Mouse (Mus musculus): ENCODE results near the gene Hs6st2. TPM values are rescaled to one million over a fixed set of nuclear protein-coding genes. Genes with fewer than 3 reads are reported as not detected.

The Hs6st2 gene
- total RNA-seq, 2 experiments from 2014 or later, result 8.4 TPM; not detected in 1

DNA sequence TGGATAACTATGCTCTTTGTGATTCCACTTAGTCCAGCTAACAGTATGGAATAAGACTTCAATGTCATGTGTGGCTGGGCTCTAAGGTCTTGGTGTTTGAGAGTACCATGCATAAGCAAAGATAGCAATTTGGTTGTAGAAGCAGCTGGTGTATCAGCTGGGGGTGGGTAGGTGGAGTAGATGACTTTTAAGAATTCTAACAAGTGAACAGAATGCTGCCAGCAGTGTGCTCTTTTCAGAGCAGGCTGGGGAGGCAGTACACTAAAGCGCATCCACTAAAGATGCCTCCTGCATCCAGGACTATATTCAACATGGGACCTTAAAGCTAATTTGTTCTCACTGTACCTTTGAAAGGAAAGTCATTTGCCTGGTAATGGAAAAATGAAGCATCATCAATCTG lies 88.9 kb downstream of the Hs6st2 start:
- ATAC-seq (replicated peaks; ENCODE audit: low FRiP score, low TSS enrichment, poor library complexity, severe bottlenecking), result no peak

DNA sequence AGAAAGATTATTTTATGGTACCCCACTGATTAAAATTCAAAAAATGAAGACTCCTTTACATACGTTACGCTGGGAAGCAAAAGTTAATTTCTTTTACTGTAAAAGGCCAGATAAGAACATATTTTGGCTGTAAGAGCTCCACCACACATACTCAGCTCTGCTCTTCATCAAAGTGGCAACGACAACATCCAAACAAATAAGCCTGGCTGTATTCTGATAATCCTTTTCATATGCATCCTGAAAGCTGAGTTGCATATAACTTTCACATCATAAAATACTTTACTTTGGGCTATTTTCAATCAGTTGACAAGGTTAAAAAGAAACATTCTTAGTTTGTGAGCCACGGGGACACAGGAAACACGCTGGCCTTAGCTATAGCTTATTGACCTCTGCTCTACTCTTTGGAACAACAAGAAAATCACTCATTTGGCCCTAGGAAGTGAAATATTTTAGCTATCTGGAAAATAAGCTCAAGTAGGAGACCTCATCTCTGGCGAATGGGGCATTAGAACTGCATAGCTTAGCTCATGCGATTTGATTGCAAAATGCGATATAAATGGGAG lies 91.1 kb downstream of the Hs6st2 start:
- ATAC-seq (replicated peaks; ENCODE audit: low FRiP score, low TSS enrichment, poor library complexity, severe bottlenecking), result no peak

DNA sequence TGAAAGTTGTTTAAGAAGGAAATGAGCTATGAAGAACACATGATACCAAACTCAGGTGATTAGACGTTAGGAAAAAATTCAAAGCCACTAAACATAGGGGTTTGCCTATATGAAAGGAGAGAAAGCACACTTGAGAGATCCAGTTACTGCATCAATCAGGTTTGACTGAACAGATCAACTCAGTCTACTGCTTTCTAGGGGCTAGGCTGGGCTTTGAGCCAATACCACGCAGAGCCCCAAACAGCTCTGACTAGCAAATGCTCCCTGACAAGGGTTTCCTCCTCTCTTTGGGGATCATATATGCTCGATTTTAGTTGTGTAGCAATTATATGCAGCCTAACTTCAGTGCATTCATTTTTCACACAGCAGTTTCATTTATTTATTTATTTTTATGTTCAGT lies 96.2 kb downstream of the Hs6st2 start:
- ATAC-seq (replicated peaks; ENCODE audit: low FRiP score, low TSS enrichment, poor library complexity, severe bottlenecking), result no peak

DNA sequence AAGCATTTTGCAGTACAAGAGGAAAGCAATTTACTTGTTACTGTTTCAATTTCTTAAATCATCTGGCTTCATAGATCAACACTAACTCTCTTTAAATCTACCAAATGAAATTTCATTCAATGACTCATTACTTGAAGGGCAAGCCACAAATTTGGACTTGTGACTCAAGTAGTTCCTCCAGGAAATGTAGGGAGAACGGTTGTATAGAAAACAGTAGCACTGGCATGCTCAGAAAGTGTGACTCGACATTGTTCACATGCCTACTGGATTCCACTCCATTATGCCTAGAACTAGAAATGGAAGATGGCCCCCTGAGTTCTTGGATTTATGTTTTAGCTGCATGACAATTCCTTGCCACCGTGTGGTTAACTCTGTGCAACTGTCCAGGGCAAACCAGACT lies 100.0 kb downstream of the Hs6st2 start:
- no peak for ATAC-seq (replicated peaks; ENCODE audit: low FRiP score, low TSS enrichment, poor library complexity, severe bottlenecking)

DNA sequence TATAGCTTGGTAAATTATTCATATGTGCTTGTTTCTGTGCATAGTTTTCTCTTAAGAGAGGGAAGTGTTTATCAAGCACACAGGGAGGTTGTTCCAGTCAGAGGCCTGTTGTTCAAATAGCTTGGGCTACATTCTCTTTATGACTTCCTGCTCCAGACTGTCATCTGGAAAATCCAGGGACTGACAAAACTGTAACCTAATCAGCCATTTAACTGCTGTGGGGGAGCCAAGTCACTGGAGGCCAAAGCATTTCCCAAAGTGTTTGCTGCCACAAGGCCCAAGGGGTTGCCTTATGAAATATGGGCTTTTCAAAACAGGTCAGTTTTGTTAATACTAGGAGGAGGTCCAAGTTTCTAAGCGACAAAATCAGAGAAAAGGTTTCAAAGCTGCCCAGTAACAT lies 119.8 kb downstream of the Hs6st2 start:
- ATAC-seq (replicated peaks; ENCODE audit: low FRiP score, low TSS enrichment, poor library complexity, severe bottlenecking), result no peak

DNA sequence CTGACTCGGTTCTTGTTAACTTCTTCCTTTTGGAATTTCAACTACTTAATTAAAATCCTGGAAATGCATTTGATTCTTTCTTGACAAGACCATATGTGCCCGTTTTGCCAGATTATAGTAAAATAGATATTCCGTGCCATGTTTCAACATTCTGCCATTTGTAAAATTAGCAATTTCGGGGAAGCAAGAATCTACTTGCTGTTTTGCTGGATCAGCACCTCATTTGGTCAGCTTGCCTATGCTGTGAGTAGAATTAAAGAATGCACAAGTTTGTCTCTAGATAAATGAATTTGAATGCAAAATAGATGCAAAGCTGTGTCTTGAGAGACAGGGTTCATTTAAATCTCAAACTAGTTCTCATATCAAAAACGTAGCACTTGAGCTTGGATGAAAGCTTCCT lies 142.0 kb downstream of the Hs6st2 start:
- no peak for ATAC-seq (replicated peaks; ENCODE audit: low FRiP score, low TSS enrichment, poor library complexity, severe bottlenecking)

DNA sequence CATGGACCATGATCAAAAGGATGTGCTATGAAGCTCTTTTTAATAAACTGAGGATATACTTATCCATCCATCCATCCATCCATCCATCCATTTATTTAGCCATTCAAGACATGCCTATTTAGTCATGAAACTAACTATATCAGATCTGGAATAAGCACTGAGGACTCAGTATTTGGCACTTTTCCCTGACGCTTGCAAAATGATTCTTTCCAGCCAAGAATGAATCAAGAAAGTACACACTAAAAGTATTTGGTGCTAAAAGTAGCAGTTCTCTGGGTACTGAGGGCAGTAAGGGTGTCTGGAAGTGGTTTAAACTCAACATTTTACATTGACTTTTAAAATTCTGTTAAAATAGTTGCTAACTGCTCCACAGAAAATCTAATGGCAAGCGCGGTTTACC lies 144.6 kb downstream of the Hs6st2 start:
- no peak for ATAC-seq (replicated peaks; ENCODE audit: low FRiP score, low TSS enrichment, poor library complexity, severe bottlenecking)

DNA sequence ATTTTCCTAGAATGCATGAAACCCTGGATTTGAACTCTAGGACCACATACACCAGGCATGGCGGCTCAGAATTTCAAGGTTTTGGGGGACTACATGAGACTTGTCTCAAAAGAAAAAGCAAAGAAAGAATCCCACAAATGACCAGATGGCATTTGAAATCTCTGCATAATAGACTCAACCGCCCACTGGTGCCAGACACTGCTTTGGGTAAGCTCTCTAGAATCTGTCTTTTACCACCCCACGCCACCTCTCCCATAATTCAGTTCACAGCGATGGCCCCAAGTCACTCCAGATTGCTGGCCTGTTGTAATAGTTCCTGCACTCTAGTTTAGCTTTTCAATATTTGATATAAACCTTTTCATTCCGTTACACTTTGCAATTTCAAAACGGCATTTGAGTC lies 146.4 kb downstream of the Hs6st2 start:
- ATAC-seq (replicated peaks; ENCODE audit: low FRiP score, low TSS enrichment, poor library complexity, severe bottlenecking), result no peak

DNA sequence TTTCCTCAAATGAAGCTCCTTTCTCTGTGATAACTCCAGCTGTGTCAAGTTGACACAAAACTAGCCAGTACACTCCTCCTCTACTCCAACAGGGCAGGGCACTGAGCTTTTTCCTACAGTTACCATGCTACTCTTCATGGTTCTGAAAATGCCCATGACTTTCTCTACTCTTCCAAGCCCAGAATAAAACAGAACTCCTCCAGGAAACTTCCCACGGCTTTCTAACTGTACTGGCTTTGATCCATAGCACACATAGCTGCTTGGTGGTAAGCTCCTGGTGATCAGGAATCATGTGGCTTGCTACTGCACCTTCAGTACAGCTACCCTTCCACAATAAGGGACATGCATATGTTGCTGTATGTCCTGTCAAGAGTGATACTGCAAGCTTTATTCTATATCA lies 150.5 kb downstream of the Hs6st2 start:
- no peak for ATAC-seq (replicated peaks; ENCODE audit: low FRiP score, low TSS enrichment, poor library complexity, severe bottlenecking)

DNA sequence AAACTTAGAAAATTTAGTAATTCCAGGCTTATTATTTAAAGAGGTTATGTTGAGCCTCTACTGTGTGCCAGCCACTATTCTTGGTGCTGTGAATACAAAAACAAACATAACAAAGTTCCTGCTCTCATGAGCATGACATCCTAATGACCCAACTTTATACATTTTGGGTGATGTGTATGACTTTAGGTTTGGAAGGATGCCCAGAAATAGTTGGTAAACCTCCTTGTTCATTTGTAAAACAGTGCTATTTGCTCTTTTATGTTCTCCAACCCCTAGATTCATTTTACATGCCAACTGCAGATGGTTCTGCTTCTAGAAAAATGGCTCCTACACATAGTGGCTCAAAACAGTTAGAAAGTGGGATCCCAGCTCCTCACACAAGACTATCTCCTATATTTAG lies 153.1 kb downstream of the Hs6st2 start:
- ATAC-seq (replicated peaks; ENCODE audit: low FRiP score, low TSS enrichment, poor library complexity, severe bottlenecking), result no peak

DNA sequence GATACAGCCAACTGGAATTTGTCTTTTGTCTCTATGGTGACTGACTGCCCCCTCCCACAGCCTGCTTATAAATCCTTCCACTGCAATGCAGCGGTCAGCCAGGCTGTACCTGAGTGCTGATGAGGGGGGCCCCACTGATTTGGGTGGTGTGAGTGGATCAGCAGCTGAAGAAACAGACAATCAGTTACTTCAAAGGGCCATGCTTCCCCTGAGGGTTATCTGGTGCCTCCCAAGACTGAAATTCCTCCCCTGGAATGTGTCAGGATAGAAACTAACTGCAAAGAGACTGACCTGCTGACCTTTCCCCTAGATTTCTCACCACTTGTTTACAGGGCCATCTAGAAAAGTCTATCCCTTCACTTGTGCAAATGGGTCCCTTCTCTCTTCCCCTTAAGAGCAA lies 166.8 kb downstream of the Hs6st2 start:
- ATAC-seq (replicated peaks; ENCODE audit: low FRiP score, low TSS enrichment, poor library complexity, severe bottlenecking), result no peak

DNA sequence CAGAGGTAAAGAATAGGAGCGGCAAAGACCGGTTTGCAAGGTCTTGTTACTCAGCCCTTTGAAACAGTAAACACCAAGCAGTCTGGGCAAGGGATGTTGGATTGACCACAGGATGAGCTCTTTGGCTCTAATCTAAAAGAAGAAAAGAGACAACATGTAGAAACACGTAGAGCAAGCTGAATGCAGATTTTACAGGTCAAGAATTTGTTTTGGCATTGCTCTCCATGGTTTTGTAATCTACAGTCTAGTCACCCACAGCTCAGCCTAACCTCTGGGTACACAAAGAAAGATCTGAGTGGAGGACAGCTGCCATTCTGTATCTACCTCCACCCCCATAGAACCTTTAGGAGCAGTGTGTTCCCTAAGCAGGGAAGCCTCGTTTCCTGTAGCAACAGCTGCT lies 175.1 kb downstream of the Hs6st2 start:
- ATAC-seq (replicated peaks; ENCODE audit: low FRiP score, low TSS enrichment, poor library complexity, severe bottlenecking), result no peak

DNA sequence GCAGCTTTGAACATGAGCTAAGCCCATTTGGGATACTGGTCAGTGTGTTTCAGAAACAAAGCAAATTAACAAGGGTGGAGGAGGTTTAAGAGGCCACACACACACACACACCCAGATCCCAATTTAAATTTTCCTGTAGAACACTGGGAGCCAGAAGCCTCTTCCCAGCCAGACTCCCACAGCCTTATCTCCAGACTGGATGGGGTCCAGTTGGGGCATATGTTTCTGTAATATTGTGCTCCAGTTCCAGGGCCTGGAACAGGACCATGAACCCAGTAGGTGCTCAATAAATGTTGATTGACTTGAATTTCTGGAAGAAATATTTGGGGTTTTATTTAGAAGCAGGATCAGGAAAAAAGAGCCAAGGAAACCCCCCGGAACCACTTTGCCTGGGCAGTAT lies 176.0 kb downstream of the Hs6st2 start:
- no peak for ATAC-seq (replicated peaks; ENCODE audit: low FRiP score, low TSS enrichment, poor library complexity, severe bottlenecking)

DNA sequence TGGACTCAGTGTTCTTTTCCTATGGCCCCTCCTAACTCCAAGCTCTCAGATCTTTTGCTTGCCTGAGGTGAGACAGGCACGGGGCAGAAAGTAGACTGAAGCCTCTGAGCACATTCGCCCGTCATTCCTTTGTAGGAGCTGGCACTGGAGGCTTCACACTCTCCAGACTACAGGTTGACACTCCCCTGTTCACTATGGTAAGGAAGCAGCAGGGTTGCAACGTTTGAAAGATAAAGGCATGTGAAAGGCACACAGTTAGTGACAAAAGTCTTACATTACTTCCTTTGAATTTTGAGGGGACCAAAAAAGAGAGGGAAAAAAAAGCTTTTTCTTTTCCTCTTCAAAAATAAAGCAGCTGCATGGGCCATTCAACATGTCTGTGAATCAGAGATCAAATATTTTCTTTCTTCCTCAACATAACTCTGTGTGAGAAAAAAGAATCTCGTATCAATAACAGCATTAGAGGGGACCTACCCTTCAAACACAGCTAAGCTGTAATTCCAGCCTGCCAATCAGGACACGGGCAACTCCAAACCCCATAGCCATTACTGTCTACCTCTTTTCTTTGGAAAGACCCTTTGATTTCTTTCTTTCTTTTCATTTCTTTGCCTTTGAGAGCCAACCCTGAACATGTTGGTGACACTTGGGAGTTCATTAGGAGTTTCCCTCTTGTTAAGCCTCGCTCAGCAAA lies 177.7 kb downstream of the Hs6st2 start:
- ATAC-seq (replicated peaks; ENCODE audit: low FRiP score, low TSS enrichment, poor library complexity, severe bottlenecking), result no peak

DNA sequence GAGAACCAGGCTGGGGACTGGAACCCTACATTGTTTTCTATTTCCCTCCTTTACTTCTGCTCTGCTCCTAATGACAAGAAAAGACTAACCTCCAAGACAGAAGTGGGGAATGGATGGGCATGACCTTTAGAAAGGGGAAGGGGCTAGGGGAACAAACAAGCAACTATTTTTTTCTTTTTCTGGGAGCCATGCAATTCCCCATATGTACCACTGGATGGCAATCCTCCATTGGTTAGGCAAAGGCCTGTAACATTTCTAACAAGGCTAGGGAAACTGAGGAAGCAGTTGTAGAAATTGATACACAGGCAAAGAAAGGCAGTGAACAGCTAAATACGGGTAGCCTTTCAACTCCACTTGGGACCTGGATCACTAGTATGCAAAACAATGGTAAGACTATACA lies 183.8 kb downstream of the Hs6st2 start:
- ATAC-seq (replicated peaks; ENCODE audit: low FRiP score, low TSS enrichment, poor library complexity, severe bottlenecking), result no peak

DNA sequence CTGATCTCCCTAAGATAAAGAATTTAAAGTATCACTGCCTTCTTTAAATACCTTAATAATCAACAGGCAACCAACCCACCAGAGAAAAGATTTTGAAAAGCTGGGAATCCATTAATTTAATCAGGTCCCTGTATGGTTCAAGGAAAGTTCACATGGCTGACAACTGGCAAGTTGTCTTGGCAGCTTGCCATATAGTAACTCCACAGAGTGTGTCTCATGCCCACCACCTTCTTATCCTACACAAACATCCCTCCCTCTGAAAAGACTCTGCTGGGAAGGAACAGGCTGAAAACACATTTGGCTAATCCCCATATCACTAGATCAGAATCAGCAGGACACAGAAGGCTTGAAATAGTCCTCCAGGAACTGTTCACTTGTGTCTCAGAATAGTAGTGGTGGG lies 193.3 kb downstream of the Hs6st2 start:
- ATAC-seq (replicated peaks; ENCODE audit: low FRiP score, low TSS enrichment, poor library complexity, severe bottlenecking), result no peak

DNA sequence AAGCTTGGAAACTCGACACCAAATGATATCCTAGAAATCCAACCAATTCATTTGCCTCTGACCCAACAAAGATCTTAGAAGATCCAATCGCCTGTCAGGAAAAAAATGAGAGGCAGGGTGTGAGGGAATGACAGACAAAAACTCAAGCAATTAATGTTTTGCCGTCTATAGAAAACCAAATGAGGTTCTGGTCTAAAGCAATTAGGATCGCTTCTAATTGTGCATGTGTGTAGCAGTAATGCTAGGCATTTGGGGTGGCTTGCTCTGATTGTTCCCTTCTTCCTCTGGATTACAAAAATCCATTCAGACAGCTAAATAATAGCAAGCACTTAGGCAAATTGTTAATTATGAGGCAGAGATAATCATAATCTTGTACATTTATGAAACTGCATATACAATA lies 212.2 kb downstream of the Hs6st2 start:
- no peak for ATAC-seq (replicated peaks; ENCODE audit: low FRiP score, low TSS enrichment, poor library complexity, severe bottlenecking)

DNA sequence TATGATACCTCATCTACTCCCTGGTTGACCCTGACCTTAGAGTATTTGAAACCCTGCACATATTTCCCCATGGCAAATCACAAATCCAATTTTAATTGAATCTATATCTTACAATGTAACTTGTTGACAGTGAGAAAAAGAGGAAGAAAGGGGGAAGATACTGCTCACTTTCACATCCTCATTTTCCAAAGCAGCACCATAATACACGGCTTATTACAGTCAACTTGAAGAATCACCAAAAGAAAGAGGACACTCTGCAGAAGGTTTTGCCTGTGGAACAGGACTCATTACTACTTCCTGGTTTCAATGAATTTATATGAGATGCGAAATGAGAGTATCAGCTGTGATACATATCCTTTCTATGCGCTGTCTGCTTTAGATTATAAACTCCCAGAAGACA lies 220.2 kb downstream of the Hs6st2 start:
- no peak for ATAC-seq (replicated peaks; ENCODE audit: low FRiP score, low TSS enrichment, poor library complexity, severe bottlenecking)

DNA sequence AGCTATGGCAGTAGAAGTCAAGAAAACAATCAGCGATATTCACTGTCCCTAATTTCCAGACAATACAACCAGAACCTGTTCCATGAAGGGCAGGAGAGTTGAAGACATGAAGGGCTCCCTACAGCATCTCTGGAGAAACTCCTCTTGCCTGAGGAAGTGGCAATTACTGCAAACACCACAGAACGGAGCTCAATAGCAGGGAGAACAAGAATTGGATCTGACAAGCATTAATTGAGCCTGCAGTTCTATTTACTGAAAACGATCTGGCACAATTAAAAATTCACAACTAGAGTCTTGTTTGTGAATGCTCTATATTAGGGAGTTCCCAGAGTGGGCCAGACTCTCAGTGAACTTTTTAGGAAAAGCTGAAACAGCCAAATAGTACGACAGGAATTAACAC lies 238.3 kb downstream of the Hs6st2 start:
- ATAC-seq (replicated peaks; ENCODE audit: low FRiP score, low TSS enrichment, poor library complexity, severe bottlenecking), result no peak

DNA sequence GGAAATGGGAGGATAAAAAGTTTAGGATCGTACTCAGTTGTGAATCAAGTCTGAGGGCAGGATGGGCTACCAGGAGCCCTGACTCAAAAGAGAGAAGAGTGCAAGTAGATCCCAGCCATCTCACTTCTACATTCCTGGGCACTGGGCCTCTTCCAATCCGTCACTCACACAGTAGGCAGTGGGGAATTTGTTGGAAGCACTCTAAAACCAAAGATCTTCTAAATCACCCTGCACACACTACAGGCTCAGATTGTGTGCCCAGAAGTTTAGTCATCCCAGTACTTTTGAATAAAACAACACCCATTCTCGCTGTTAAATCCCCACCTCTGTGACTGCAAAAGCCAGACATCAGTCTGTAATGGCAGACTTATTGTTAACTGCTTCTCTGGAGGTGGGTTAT lies 249.9 kb downstream of the Hs6st2 start:
- no peak for ATAC-seq (replicated peaks; ENCODE audit: low FRiP score, low TSS enrichment, poor library complexity, severe bottlenecking)

DNA sequence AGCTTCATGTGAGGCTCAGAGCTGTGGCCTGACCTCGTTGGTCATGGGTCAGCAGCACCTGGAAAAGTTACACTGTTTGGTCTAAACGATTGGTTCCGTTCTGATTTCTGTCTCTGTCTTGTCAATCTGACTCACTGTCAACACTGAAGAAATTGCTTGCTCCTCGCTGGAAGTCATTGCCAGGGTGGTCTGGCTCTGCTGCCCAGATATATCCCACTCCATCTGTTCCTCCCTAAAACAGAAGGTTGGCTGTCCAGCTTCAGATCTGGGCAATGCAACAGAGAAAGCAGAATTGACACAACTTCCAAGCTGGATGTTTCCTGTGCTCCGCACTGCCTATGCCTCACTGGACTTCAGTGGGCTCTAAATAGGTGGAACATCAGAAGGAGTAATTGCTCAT lies 256.6 kb downstream of the Hs6st2 start:
- ATAC-seq (replicated peaks; ENCODE audit: low FRiP score, low TSS enrichment, poor library complexity, severe bottlenecking), result no peak

DNA sequence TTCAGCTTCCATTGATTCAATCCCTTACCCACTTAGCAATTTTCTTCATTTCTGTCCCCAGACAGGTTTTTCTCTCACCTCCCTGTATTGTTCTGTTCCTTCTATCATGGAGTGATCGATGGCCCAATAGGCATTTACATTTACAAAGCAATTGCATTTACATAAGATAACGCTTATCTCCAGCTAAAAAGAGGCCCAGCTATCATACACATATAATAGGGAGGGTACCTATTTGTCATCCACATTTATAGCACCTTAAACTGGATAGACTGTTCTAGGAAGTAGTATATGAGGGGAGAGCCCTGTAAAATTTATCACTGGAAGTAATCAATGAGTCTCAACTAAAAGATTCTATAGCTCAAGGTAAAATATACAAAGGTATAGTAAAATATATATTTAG lies 271.4 kb downstream of the Hs6st2 start:
- no peak for ATAC-seq (replicated peaks; ENCODE audit: low FRiP score, low TSS enrichment, poor library complexity, severe bottlenecking)

Measured in megakaryocyte-erythroid progenitor cell, adult 5-6 weeks (primary cell).